6 mouse cellular contexts compared by ENCODE assay signal in genomic region chr4:104596936-104597335, GRCm38 (mm10).
"Had no signal": no experiment of that assay in that cellular context is flagged by ENCODE, and none has a peak within 500 bp of the region (broad histone marks: within the 10 kb centered on the region; RNA-seq: fewer than 3 reads in every experiment).

No protein-coding gene starts in this region.

- ATAC-seq: intestine, postnatal 0 days; liver, embryonic 12.5 days; midbrain, embryonic 15.5 days had no signal

- DNase-seq: liver; spleen, adult 18-20 months; thymus, postnatal 36 days had no signal
